Mouse (Mus musculus) mature B cell (primary cell): Measurements from ENCODE around the gene Jph3.

Source experiments
- in situ Hi-C: fragments of 300-500 bp; cut with MboI; formaldehyde crosslinking; loops from 2 replicates; pipeline ENCODE4 v1.14.3; 2019

Jph3 gene

GRCm38 (mm10) chr8:121786542-121786941, 57.1 kb downstream of the Jph3 start:
- in situ Hi-C loops: no loop called here

DNA sequence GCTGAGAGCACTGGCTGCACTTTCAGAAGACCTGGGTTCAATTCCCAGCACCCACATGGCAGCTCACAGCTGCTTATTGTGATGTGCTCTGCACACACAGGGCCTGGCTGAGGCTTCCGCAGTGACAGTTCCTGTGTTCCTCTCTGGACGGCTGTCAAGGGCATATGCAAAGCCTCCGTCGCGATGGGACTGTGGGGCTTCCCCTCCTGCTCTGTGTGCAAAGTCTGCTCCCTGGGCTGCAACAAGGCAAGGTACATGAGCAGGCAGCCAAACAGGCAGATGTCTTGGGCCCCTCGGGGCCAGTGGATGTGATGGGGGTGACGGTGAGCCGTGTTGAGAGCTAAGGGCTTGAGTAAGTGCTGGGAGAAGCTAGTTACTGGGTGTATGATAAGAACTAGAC, 59.4 kb downstream of the Jph3 start:
- in situ Hi-C loops: no loop called here

- in situ Hi-C loops: no loop called here
Observed at GRCm38 (mm10) chr8:121792159-121792558, 62.7 kb downstream of the Jph3 start.

DNA sequence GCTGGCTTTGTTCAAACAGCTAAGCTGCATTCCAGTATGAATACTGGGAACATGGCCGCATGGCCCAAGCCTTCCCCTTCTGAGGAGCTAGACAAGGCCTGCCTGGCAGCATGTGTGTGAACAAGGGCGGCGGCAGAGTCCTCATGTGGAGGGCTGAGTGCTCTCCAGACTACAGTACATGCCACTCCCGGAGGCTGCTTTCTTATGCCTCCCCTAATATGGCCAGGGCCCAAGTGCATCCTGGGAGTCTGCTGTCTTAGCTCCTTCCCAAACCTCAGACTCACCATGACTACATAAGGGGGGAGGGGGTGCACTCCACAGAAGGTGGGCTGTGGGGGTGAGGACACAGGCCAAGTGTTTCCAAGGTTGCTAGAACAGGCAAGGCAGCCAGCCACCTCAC, 63.2 kb downstream of the Jph3 start:
- in situ Hi-C loops: no loop called here

DNA sequence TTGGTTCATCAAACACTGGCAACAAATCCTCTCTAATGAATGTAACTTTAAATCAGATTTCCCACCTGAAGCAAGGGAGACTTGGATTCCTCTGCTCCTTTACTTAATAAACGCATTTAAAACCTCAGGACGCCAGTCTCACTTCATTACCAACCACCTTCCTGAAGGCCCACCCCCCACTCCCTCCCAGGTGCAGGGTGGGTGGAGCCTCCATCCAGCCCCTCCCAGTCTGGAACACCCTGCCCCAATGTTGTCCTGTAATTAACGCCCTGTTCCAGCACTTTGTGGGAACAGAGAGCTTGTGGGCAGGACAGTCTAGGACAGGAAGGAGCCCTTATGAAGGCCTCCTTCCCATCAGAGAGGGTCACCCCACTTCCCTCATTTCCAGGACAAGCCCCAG, 64.7 kb downstream of the Jph3 start:
- in situ Hi-C loops: no loop called here

DNA sequence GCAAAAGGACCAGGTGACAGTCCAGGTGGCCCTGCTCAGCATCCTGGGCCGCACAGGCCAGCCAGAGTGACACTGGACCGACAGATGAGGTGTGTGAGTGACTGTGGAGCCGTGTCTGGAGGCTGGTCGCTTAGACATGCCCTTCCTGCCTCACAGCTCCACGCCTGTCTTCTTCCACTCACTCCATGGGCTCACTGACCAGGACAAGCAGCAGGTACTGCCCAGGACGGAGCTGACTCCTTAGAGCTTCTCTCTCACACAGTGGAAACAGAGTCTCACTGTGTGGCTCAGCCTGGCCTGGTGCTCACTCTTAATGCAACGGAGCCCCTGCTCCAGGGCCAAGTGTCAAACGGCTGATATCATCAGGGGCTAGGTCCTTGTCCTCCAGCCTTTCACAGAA, 66.0 kb downstream of the Jph3 start:
- in situ Hi-C loops: no loop called here

DNA sequence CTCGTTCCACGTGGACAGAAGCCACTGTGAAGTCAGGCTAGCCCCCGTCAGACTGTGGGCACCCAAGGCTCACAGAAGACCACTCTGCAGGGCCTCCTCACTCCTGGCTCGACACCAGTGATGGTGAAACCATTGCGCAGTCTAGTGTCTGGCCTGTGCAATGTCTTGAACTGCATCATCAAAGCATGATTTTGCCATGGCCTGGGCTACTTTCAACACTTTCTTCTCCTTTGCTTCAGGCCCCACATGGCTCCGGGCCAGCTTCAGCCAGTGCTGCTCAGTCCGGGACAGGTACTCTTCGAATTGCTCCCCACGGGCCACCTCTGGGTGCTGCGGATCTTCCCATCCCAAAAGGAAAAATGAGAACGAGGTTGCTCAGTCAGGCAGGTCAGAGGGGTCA, 67.0 kb downstream of the Jph3 start:
- in situ Hi-C loops: no loop called here

GRCm38 (mm10) chr8:121798401-121798800, 69.0 kb downstream of the Jph3 start:
- in situ Hi-C loops: no loop called here

DNA sequence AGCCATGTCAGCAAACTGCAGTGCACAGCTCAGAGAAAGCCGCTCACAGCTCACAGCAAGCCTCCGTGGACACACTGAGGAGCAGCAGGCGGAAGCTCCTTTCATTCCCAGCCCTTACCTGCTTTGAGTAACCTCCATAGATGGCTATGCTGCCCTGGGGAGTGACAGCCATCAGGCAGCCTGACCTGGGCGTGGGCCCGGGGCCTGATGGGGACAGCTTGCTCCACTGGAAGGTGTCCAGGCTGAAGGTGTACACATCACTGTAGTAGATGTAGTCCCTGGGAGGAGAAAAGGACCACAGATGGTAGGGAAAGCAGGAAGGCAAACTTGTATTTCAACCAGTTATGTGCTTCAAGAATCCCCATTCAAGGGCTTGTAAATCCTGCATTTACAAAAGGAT, 75.4 kb downstream of the Jph3 start:
- in situ Hi-C loops: no loop called here

GRCm38 (mm10) chr8:121806126-121806525, 76.7 kb downstream of the Jph3 start:
- in situ Hi-C loops: no loop called here

- in situ Hi-C loops: no loop called here
Observed at GRCm38 (mm10) chr8:121808032-121808431, 78.6 kb downstream of the Jph3 start.

DNA sequence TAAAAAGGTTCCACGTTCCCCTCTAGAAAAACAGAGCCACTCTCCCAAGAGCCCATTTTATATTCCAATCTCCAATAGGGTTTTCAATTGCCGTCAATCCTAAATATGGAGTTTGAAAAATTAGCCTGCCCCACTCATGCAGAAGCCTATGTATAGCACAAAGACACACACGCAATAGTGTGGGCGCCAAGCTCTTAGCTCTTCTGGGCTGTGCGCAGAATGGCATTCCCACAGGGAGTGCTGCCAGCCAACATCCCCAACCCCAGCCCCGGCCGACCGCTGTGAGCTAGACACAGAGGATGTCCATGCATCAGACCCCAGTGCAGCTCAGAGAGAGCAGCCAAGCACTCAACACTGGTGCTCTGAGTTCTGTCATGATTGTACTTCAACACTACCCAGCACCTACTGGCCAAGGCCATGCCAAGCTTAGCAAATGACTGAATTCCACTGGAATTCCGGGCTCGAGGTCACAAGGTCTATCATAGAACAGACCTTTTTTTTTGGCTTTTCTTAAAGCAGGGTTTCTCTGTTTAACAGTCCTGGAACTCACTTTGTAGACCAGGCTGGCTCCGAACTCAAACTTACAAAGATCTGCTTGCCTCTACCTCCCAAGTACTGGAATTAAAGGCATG, 80.2 kb downstream of the Jph3 start:
- in situ Hi-C loops: no loop called here

DNA sequence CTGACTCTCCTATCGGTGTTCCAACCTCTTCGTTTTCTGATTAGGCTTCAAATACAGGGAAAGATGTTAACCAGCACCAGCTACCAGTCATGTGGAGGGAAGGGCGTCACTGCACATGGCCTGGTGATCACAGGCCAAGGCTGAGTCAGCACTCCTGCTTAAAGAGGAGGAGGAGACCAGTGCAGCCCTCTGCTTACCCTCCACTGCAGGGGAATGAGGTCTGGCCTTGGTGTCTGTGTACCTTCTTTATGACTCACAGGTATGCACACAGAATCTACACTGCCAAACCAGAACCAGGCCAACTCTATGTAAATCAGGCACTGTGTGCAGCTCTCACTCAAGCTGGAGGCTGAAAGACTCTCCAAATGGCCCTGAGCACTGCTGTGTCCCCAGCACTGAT, 82.1 kb downstream of the Jph3 start:
- in situ Hi-C loops: no loop called here

DNA sequence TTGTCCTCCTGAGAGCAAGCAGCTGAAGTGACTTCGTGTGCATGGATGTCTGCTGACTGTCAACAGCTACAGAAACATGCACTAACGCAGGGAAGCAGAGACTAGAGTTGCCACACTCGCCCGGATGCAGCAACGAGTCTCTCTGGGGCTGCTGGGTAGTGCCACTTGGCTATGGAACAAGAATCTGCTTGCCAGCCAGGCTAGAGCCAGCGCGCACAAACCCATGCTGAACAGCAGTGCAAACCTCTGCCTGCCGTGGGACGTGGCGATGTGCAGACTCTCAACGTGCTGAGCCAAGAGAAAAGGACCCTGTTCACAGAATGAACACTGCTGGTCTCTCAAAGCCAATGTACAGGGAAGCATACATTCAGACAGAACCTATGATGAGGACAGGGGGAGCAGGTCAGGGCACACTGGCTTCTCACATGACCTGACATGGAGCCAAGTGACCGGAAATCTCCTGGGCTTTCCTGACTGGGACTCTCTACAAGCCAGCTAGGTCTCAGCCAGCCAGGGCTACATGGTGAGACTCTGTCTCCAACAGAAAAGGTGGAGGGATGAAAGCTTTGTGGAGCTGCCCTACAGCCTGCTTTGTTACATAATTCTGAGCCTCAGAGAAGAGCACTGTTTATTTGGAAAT, 82.6 kb downstream of the Jph3 start:
- in situ Hi-C loops: no loop called here

DNA sequence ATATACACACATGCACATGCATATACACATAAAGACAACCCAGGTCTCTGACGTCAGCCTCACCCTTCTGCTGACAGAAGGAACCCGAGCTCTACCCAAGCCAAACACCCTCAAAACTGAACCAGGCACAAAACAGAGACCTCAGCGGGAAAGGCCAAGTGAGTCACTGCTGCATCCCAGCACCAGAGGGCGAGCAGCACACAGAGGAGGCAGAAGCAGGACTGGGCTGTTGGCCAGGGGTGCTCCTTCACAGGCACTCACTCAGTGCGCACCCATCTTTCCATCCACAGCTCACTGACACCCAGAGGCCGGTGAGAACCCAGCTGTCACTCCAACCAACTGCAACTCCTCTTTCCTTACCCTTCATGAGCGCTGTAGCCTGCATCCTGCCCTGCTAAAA, 88.8 kb downstream of the Jph3 start:
- in situ Hi-C loops: no loop called here

DNA sequence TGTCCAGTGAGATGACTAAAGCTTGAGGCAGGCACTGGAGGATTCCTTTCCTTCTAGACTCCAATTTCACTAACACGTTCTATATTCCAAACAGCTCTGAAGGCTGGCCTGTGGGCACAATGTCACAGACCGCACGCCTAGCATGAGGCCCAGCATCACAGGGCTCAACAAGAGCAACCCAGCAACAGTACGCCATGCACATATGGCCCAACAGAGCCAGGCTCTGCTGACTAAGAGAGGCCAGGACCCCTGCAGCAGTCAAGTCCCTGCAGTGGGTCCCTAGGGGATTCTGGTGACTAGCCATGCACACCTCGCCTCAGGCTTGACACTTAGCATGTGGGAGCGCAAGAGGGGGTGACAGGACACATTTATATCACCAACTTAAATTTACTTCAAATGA, 91.4 kb downstream of the Jph3 start:
- in situ Hi-C loops: no loop called here

DNA sequence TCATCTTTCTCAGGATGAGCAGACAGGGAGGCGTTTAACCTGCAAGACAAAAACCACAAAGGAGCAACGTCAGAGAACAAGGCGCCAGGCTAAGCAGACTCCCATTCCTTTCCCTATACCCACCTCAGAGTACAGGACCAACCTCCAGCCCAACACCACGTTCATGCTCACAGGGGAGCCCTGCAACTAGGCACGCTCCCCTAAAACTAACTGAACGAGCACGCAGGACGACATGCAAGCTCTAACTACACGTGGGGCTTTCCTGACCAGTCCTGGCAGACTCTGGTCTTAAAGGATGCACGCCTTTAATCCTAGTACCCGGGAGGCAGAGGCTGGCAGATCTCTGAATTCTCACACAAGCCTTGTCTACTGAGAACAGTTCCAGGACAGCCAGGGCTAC, 91.9 kb downstream of the Jph3 start:
- in situ Hi-C loops: no loop called here

- in situ Hi-C loops: no loop called here
Observed at GRCm38 (mm10) chr8:121821770-121822169, 92.3 kb downstream of the Jph3 start.

DNA sequence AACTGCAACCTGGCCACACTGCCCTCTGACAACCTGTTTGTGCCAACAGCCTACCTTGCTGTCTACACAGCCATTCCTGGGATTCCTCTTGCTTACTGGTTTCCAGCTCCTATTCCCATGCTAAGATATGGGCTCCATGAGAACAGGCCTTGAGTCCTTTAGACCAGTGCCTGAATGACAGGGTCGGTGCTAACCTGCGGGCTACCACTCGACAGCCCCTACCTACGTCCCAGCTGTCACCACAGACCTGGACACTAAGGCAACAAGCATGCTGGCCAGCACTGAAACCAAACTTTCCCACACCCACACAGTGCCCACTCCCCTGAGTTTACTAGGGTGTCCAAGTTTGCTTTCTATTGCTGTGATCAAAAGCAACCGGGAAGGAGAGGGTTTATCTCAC, 98.3 kb downstream of the Jph3 start:
- in situ Hi-C loops: no loop called here

DNA sequence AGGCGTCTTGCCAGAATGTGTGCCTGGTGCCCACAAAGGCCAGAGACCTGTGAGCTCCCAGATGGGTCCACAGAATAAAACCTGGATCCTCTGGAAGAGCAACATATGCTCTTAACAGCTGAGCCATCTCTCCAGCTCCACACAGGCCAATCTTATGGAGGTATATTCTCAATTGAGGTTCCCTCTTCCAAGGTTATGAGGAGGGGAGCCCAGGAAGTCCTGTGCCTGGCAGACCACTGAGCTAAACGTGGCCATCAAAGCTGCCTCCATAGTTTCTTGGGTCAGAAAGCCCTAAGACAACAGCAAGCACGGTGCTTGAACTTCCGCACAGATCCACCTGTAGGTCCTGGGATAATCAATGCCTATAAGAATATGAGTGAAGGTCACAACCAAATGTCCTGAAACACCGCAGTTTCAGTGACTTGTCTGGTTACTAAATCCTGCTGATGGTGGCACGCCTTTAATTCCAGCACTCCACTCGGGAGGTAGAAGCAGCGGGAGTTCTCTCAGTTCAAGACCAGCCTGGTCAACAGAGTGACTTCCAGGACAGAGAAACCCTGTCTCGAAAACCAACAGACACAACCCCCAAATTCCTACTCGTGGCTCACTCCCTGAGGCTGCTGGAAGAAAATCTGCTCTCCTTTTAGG, 99.1 kb downstream of the Jph3 start:
- in situ Hi-C loops: no loop called here

DNA sequence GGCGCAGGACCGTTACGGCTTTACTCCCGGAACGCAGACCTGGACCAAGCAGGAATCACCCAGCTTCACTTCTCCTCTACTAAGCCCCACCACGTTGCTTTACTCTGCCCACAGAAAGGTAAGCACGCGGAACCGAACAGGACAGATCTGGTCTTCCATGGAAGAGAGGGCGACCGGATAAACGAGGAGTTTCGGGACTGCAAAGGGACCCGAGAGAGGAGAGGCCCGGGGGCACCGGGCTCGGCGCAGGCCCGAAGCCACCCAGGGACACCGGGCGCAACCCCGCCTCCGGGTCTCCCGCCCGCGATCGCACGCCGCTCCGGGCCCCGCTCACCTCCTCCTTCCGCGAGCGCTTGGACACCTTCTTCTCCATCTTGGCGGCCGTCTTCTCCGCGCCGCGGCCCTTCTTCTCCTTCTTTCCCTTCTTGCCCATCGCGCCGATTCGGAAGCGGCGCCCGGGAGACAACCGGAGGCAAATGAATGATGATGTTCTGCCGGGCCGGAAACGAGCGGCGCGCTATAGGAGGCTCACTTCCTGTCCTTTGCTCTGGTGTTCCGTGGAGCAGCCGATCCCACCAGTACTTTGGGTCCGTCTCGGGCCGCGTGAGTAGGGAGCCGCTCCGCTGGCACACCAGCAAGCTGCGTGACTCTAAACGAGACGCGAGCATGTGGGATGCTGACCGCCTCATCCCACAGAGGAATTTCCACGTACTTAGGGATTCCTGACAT, 99.8 kb downstream of the Jph3 start, which contains the start of gene Klhdc4:
TSS of gene Klhdc4 (minus strand) at position 522 of the 729 bp plus-strand sequence.
- in situ Hi-C loops: no loop called here

DNA sequence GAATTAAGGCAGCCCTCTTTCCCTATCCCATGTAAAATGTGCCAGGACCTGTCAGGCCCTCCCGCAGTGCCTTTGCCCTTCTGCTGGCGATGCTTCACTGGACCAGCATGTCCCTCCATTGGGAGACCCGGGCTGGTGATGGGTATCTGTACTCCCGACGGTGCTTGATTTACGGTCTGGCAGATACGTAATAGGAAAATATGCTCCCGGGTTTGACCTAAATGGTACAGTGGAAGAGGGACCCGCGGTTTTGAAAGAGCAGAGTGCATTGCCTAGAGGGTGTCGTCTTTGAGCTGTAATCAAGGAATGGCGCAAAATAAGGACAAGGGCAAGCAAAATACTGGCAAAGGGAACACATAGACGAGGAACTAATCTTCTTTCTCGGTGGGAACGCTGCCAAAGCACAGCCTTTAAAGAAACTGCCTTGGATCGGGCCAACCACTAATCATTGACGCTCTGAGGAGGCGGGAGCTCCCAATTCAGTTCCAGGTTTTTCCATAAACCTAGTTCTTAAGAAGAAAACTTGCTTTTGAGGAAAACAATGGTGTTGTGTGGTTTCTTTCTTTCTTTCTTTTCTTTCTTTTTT, 100.4 kb downstream of the Jph3 start:
- in situ Hi-C loops: no loop called here
